Mouse (Mus musculus) ovary, adult 2 months (tissue): ENCODE measurements around the gene Svip. TPM values are rescaled to one million over a fixed set of nuclear protein-coding genes. Genes with fewer than 3 reads are reported as not detected.

Source experiments
- polyA plus RNA-seq: library from polyadenylated mRNA; depleted of rRNA; stranded (reverse); fragments of >200 nt; gene quantifications from 2 replicates; pipeline ENCODE4 v1.2.3, GENCODE M21; 2012; rRNA removed

Gene Svip
- 0.86 and 1.4 TPM in 2 replicates for polyA plus RNA-seq

GRCm38 (mm10) chr7:52005511-52006295, at the start of gene Svip:
Gene Svip (minus strand): TSS chr7:52006018.

GRCm38 (mm10) chr7:52015628-52016027, 9.8 kb upstream of the Svip start, which contains the start of gene 1700015G11Rik:
Gene 1700015G11Rik (minus strand): TSS chr7:52015728.

Other genes starting within 250 kb of the Svip start
- gene Gas2, start 144.0 kb downstream of the Svip start, polyA plus RNA-seq: 3.8 and 4.4 TPM in 2 replicates
- 34.3 and 44.7 TPM in 2 replicates for gene Fancf, start 143.8 kb downstream of the Svip start, polyA plus RNA-seq
- not detected in 2 replicates for gene 1700015G11Rik, start 9.7 kb upstream of the Svip start, polyA plus RNA-seq